Mouse (Mus musculus) olfactory bulb, adult 2 months (tissue): Measurements from ENCODE around the gene Rad51b. TPM values are rescaled to one million over a fixed set of nuclear protein-coding genes. Genes with fewer than 3 reads are reported as not detected.

Experiments used
- H3K27ac ChIP-seq: fragments of 200-500 bp; 2 replicates; pipeline ENCODE4 v1.5.1; 2012; ENCODE audit warnings: low read depth, low read length; ENCODE audit not compliant: insufficient read depth
- H3K4me1 ChIP-seq: fragments of 200-500 bp; 2 replicates; pipeline ENCODE4 v1.6.1; 2012; ENCODE audit warnings: low read length; ENCODE audit not compliant: control insufficient read depth, insufficient read depth
- H3K4me3 ChIP-seq: fragments of 200-500 bp; 2 replicates; pipeline ENCODE4 v1.5.1; 2012; ENCODE audit warnings: mild to moderate bottlenecking, low read depth, low read length, moderate library complexity; ENCODE audit not compliant: insufficient read depth
- CTCF ChIP-seq: fragments of 200-500 bp; IDR thresholded peaks from 2 replicates; pipeline ENCODE4 v1.5.1; 2012; ENCODE audit warnings: low read depth, mild to moderate bottlenecking, low read length, moderate library complexity; ENCODE audit not compliant: insufficient read depth
- POLR2A ChIP-seq: fragments of 200-500 bp; IDR thresholded peaks from 2 replicates; pipeline ENCODE4 v1.6.1; 2012; ENCODE audit warnings: mild to moderate bottlenecking, low read depth, low read length, moderate library complexity; ENCODE audit not compliant: insufficient read depth
- WGBS: fragments of 180-500 bp; shearing (Covaris S2); methylation state at CpG from one replicate; pipeline ENCODE4 v1.1.7; 2018; 5-methylcytosine and 5-hydroxymethylcytosine counted together
- polyA plus RNA-seq: library from polyadenylated mRNA; stranded (reverse); fragments of >200 nt; gene quantifications from 2 replicates; pipeline ENCODE4 v1.2.4, GENCODE M21; 2012; ENCODE audit warnings: low replicate concordance; ENCODE audit not compliant: missing spikeins, insufficient read depth, insufficient read length

The Rad51b gene
- polyA plus RNA-seq, 1 experiment, result not detected

GRCm38 (mm10) chr12:79816241-79816640, 519.2 kb downstream of the Rad51b start:
- no peak for TF ChIP-seq CTCF
- no peak for TF ChIP-seq POLR2A
- H3K4me3 ChIP-seq, result no peak overlapping the region
- WGBS, result 94% methylated on average over 4 of the region's 4 CpGs
- H3K4me1 ChIP-seq, result no peaks in the 10 kb centered on the region
- H3K27ac ChIP-seq, result no peak overlapping the region

DNA sequence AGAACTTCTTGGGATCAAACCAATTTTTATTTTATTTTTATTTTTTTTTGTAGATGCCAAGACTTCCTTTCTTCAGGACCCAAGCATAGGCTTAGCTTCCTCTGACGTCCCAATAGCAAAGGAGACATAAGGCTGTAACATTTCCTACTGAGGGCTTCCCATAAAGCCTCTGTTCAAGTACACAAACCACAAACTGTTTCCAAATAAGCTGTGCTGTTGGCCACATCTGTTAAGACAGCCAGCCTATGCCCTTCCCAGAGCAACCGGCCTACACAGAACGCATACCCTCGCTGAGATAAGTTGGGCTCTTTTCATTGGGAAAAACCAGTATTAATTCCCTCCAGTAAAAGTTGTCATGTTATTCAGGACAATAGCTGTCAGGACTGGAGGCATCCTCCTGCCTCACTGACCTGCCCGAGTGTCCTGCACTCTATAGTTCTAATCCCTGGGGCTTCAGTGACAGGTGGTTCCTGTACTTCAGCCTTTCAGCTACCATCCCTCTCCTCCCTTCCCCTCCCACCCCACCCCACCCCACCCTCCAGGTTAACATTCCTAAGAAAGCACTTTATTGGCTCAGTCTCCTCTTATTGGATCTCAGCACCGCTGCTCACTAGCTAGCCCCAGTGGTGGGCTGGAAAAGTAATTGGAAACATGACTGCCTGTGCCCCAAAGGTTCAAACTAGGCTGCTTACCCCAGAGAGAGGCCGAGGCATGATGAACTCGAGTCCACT, 523.3 kb downstream of the Rad51b start:
- 91% methylated on average over 8 of the region's 8 CpGs for WGBS
- Histone ChIP-seq H3K4me3 (no peak overlapping the region), H3K27ac (no peak overlapping the region), H3K4me1 (no peaks in the 10 kb centered on the region)
- TF ChIP-seq POLR2A (no peak), CTCF (no peak)

DNA sequence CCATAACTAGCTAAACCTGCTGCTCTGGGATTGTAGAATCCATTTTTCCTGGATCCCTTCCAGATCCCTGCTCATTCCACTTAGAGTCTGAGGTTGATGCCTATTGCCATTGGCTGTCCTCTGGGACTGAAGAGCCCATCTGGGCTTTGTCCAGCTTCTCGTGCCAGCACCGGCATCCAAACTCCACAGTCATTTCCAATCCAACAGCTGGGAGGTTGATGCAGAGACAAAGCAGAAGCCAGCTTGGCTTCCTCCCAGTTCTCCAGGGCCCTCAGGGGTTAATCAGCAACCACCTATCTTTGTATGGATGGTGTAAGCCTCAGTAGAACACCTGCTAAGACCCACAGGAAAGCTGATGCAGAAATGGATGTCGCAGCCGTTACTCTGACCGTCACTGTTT, 524.8 kb downstream of the Rad51b start:
- 69% methylated on average over 5 of the region's 5 CpGs for WGBS
- Histone ChIP-seq H3K4me3 (no peak overlapping the region), H3K27ac (no peak overlapping the region), H3K4me1 (no peaks in the 10 kb centered on the region)
- TF ChIP-seq CTCF (no peak), POLR2A (no peak)

DNA sequence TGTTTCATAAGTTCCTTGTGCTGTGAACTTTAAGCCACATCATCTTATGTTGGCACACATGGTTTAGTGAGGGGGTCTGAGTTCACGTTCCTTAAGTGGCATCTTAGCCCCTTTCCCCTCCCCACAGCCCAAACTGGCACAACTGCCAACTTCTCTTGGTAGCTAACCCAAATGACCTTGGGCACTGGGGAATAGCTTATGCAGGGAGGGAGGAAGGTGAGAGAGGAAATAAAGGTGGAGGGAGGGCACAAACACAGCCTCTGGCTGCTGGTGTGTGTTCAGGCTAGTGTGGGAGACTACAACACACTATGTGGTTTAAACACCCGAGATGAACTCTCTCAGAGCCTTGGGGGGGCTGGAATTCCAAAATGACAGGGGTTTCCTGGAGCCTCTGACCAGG, 525.3 kb downstream of the Rad51b start:
- Histone ChIP-seq H3K4me3 (no peak overlapping the region), H3K27ac (no peak overlapping the region), H3K4me1 (no peaks in the 10 kb centered on the region)
- 70% methylated on average over 2 of the region's 2 CpGs for WGBS
- TF ChIP-seq CTCF (no peak), POLR2A (no peak)

- H3K4me1 ChIP-seq, result no peaks in the 10 kb centered on the region
Measured at GRCm38 (mm10) chr12:79825922-79826321, 528.8 kb downstream of the Rad51b start.

DNA sequence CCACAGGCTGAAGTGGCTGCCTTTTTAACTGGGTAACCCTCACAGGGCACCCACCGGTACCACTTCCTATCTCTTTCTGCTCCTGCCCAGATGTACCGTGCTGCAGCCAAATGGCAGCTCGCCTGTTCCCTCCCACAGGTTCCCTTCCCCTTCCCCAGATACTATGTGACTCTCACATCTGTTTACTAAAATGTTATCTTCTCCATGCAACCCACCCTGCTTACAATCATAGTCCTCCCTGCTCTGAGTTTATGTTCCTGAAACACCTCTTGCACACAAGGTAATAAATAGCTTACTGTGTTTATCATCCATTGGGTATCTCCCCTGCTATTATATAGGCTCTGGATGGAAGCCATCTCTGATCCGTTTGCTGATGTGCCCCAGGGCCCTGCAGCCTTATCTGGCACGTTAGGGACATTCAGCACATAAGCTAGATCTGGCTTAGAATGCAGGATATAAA, 530.2 kb downstream of the Rad51b start:
- no peak overlapping the region for H3K4me3 ChIP-seq
- WGBS, result 74% methylated on average over 5 of the region's 5 CpGs
- H3K27ac ChIP-seq, result no peak overlapping the region
- TF ChIP-seq POLR2A (no peak), CTCF (no peak)
- no peaks in the 10 kb centered on the region for H3K4me1 ChIP-seq

More at GRCm38 (mm10) chr12:79825922-79826321, 528.8 kb downstream of the Rad51b start:
- 65% methylated on average over 7 of the region's 7 CpGs for WGBS
- no peak overlapping the region for H3K27ac ChIP-seq
- H3K4me3 ChIP-seq, result no peak overlapping the region
- no peak for TF ChIP-seq POLR2A
- no peak for TF ChIP-seq CTCF

- no peak overlapping the region for H3K4me3 ChIP-seq
- TF ChIP-seq CTCF (no peak), POLR2A (no peak)
- no peak overlapping the region for H3K27ac ChIP-seq
- no peaks in the 10 kb centered on the region for H3K4me1 ChIP-seq
- WGBS, result 90% methylated on average over 4 of the region's 4 CpGs
Measured at GRCm38 (mm10) chr12:79827735-79828134, 530.7 kb downstream of the Rad51b start.

- no peak overlapping the region for H3K4me3 ChIP-seq
- no peak overlapping the region for H3K27ac ChIP-seq
- H3K4me1 ChIP-seq, result no peaks in the 10 kb centered on the region
- 58% methylated on average over 1 of the region's 1 CpGs for WGBS
- no peak for TF ChIP-seq POLR2A
- no peak for TF ChIP-seq CTCF
Measured at GRCm38 (mm10) chr12:79830686-79831085, 533.6 kb downstream of the Rad51b start.

DNA sequence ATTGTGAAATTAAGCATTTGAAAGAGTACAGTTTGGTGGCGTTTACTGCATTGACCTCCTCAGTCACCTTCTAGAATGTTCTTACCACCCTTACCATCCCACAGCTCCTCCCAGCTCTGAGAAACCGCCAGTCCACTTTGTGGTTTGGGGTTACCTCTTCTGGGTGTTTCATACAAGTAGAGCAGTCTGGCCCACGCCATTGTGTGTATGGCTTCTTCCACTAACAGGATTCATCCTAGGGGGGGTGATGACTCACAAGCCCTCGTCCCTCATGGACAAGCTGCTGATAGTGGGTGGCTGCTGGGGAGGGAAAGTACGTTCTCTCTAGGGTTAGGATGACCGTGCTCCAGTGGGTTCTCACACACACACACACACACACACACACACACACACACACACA, 535.5 kb downstream of the Rad51b start:
- 69% methylated on average over 6 of the region's 6 CpGs for WGBS

More for the DNA sequence above, 535.5 kb downstream of the Rad51b start:
- TF ChIP-seq CTCF (no peak), POLR2A (no peak)
- no peak overlapping the region for H3K4me3 ChIP-seq
- H3K27ac ChIP-seq, result no peak overlapping the region
- no peaks in the 10 kb centered on the region for H3K4me1 ChIP-seq
